Mouse (Mus musculus) embryo, embryonic 11 days (tissue): ENCODE data around the gene Cspg4.
A peak's percentile ranks its signal among the peaks of the same experiment; 100 is the strongest.
"Not testable (repeated sequence)": the region's sequence is repeated elsewhere in the genome, so short reads cannot be mapped to it uniquely, and the experiment has no call there.

ENCODE experiments used
- DNase-seq: peaks from one replicate; pipeline ENCODE4 v3.0.0-alpha.2; 2015

Cspg4 gene

GRCm38 (mm10) chr9:56928041-56928811 lies 63.4 kb downstream of the Cspg4 start, which contains the start of gene Snx33:
Snx33 (minus strand) TSS chr9:56928371.
- DNase-seq: peak; percentile 94

- no peak for DNase-seq
Observed at GRCm38 (mm10) chr9:56929496-56929895, 64.7 kb downstream of the Cspg4 start.

GRCm38 (mm10) chr9:56930556-56930955 lies 65.7 kb downstream of the Cspg4 start:
- no peak for DNase-seq

- no peak for DNase-seq
Observed at GRCm38 (mm10) chr9:56936861-56937222, 72.0 kb downstream of the Cspg4 start.

- DNase-seq: peak; percentile 98
Observed at GRCm38 (mm10) chr9:56937223-56938160, 72.7 kb downstream of the Cspg4 start, which contains the start of gene Imp3. Imp3 (plus strand) TSS chr9:56937475.

GRCm38 (mm10) chr9:56938374-56938773 lies 73.5 kb downstream of the Cspg4 start:
- DNase-seq: peak; percentile 29

- peak; percentile 59 for DNase-seq
Observed at GRCm38 (mm10) chr9:56947481-56947880, 82.6 kb downstream of the Cspg4 start.

GRCm38 (mm10) chr9:56948699-56949098 lies 83.9 kb downstream of the Cspg4 start:
- DNase-seq: not testable (repeated sequence)
